Mouse (Mus musculus) bone marrow, adult 2 months (tissue): Measurements from ENCODE around the gene Frmpd3. TPM values are rescaled to one million over a fixed set of nuclear protein-coding genes. Genes with fewer than 3 reads are reported as not detected.
A peak's percentile ranks its signal among the peaks of the same experiment; 100 is the strongest.

Experiments used
- H3K27ac ChIP-seq: fragments of 200-500 bp; 2 replicates; pipeline ENCODE4 v1.5.1; 2012; ENCODE audit warnings: low read depth, mild to moderate bottlenecking, control low read depth, inconsistent platforms, low read length; ENCODE audit not compliant: control insufficient read depth, poor library complexity, insufficient read depth
- H3K4me1 ChIP-seq: fragments of 200-500 bp; 2 replicates; pipeline ENCODE4 v1.6.1; 2011; ENCODE audit warnings: low read length; ENCODE audit not compliant: control insufficient read depth, insufficient read depth
- H3K4me3 ChIP-seq: fragments of 200-500 bp; replicated peaks from 2 replicates; pipeline ENCODE3; 2011; ENCODE audit warnings: mild to moderate bottlenecking, low read depth, low read length, control low read depth; ENCODE audit not compliant: control insufficient read depth
- CTCF ChIP-seq: fragments of 200-500 bp; IDR thresholded peaks from 2 replicates; pipeline ENCODE4 v1.5.1; 2011; ENCODE audit warnings: low read length, control low read depth; ENCODE audit not compliant: control insufficient read depth, insufficient read depth
- POLR2A ChIP-seq: fragments of 200-500 bp; IDR thresholded peaks from 2 replicates; pipeline ENCODE4 v1.6.1; 2011; ENCODE audit warnings: low read depth, mild to moderate bottlenecking, control low read depth, low read length, borderline replicate concordance; ENCODE audit not compliant: control insufficient read depth
- WGBS: fragments of 180-500 bp; shearing (Covaris S2); methylation state at CpG from one replicate; pipeline ENCODE4 v1.1.7; 2018; 5-methylcytosine and 5-hydroxymethylcytosine counted together
- polyA plus RNA-seq: library from polyadenylated mRNA; stranded (reverse); fragments of >200 nt; gene quantifications from 2 replicates; pipeline ENCODE4 v1.2.4, GENCODE M21; 2011; ENCODE audit warnings: low replicate concordance; ENCODE audit not compliant: missing spikeins, insufficient read depth, insufficient read length

Frmpd3 gene
- polyA plus RNA-seq, 1 experiment: 11.2 TPM

GRCm38 (mm10) chrX:140478231-140478630, 136.2 kb downstream of the Frmpd3 start:
- Histone ChIP-seq H3K4me3 (no peak overlapping the region), H3K27ac (no peak overlapping the region), H3K4me1 (no peaks in the 10 kb centered on the region)
- WGBS: 64% methylated on average over 6 of the region's 6 CpGs
- no peak for TF ChIP-seq POLR2A

- Histone ChIP-seq H3K4me1 (no peaks in the 10 kb centered on the region), H3K27ac (no peak overlapping the region), H3K4me3 (no peak overlapping the region)
- WGBS: 34% methylated on average over 4 of the region's 5 CpGs
- peak; percentile 77 for TF ChIP-seq CTCF
- no peak for TF ChIP-seq POLR2A
Observed at GRCm38 (mm10) chrX:140479171-140479570, 137.1 kb downstream of the Frmpd3 start.

Other genes with a start within 250 kb of the Frmpd3 start
- 22.9 and 24.5 TPM in 2 replicates for gene Prps1, start 114.3 kb downstream of the Frmpd3 start, polyA plus RNA-seq